Mouse (Mus musculus) heart, embryonic 16.5 days (tissue): ENCODE measurements at regions not wholly inside any gene's neighbourhood (a gene's known extent, or its start where the extent isn't known, plus 50 kb on each side); places are given as distances from the start of the nearest gene placed in this dataset.
A peak's percentile ranks its signal among the peaks of the same experiment; 100 is the strongest.

Source experiments
- ATAC-seq: fragments of 200-750 bp; cut with Nextera tagmentation; replicated peaks from 2 replicates; pipeline ENCODE4 v1.8.0; 2017; ENCODE audit warnings: moderate number of reproducible peaks; ENCODE audit not compliant: insufficient read depth, low FRiP score; ENCODE audit errors: extremely low read depth
- H3K27ac ChIP-seq: fragments of 300-500 bp; sonication (generic); 2 replicates; pipeline ENCODE4 v1.5.1; 2014; ENCODE audit warnings: mild to moderate bottlenecking, low read length, control low read depth, moderate library complexity
- H3K27me3 ChIP-seq: fragments of 300-500 bp; sonication (generic); 2 replicates; pipeline ENCODE4 v1.6.1; 2014; ENCODE audit warnings: low read length, mixed read lengths; ENCODE audit not compliant: control insufficient read depth, insufficient read depth
- H3K36me3 ChIP-seq: fragments of 300-500 bp; sonication (generic); 2 replicates; pipeline ENCODE4 v1.6.1; 2014; ENCODE audit not compliant: control insufficient read depth, insufficient read depth
- H3K4me1 ChIP-seq: fragments of 300-500 bp; sonication (generic); 2 replicates; pipeline ENCODE4 v1.6.1; 2014; ENCODE audit warnings: low read length, mixed read lengths; ENCODE audit not compliant: control insufficient read depth, insufficient read depth
- H3K4me2 ChIP-seq: fragments of 300-500 bp; sonication (generic); 2 replicates; pipeline ENCODE4 v1.6.1; 2014; ENCODE audit warnings: low read depth, mild to moderate bottlenecking, control low read depth, low read length
- H3K4me3 ChIP-seq: fragments of 300-500 bp; sonication (generic); 2 replicates; pipeline ENCODE4 v1.5.1; 2014; ENCODE audit warnings: mild to moderate bottlenecking, control low read depth, low read length
- H3K9ac ChIP-seq: fragments of 300-500 bp; sonication (generic); 2 replicates; pipeline ENCODE4 v1.6.1; 2014; ENCODE audit warnings: low read length, control low read depth
- H3K9me3 ChIP-seq: fragments of 300-500 bp; sonication (generic); replicated peaks from 2 replicates; pipeline ENCODE4 v1.6.1; 2016; ENCODE audit warnings: low read length; ENCODE audit not compliant: control insufficient read depth
- WGBS: fragments of 180-500 bp; shearing (Covaris S2); extraction: QIAGEN DNeasy Blood & Tissue Kit; methylation state at CpG from one replicate; pipeline ENCODE4 v1.1.7; 2014; 5-methylcytosine and 5-hydroxymethylcytosine counted together

DNA sequence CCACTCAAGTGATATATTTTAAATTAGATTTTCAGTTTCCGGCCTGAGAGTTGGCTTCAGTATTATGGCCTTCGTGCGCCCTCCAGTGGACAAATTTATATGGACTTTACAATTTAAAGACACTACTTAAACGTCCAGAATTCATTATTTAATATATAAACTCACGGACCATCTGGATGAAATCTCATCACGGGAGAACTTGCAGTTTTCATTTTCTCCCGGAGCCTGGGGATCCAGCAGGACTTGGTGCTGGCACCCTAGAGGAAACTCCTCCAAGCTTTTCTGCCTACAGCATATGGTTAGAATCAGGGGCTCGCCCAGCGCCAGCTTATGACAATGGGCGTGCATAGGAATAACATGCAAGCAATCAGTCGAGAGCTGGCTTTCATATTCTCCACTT is 152.0 kb downstream of the Alx1 start:
- H3K9me3 ChIP-seq = no peaks in the 10 kb centered on the region
- no peak overlapping the region for H3K4me3 ChIP-seq
- no peaks in the 10 kb centered on the region for H3K36me3 ChIP-seq
- H3K4me2 ChIP-seq = peak overlapping the region; percentile 44
- H3K27ac ChIP-seq = no peak overlapping the region
- H3K9ac ChIP-seq = no peak overlapping the region
- H3K27me3 ChIP-seq = no peaks in the 10 kb centered on the region
- H3K4me1 ChIP-seq = no peaks in the 10 kb centered on the region
- no peak for ATAC-seq
- WGBS = 30% methylated on average over 11 of the region's 11 CpGs

DNA sequence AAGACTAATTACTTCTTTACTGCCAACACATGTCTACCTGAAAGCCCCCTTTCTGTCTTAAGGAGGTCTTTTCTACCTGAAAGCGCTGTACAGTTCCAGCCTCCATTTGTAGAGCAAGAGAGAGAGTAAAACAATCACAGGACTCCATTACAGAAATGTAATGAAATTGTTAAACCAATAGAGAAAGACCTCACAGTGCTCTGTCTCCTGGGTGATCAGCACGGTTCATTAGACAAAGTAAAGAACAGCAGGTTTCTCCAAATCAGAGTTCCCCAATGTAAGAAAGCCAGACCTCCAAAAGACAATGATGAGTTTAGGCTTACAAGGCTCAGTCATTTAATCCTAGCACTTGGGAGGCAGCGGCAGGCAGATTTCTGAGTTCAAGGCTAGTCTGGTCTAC is 153.1 kb downstream of the Alx1 start:
- H3K36me3 ChIP-seq = no peaks in the 10 kb centered on the region
- H3K27me3 ChIP-seq = no peaks in the 10 kb centered on the region
- H3K9ac ChIP-seq = no peak overlapping the region
- ATAC-seq = no peak
- no peak overlapping the region for H3K4me2 ChIP-seq
- H3K4me3 ChIP-seq = no peak overlapping the region
- WGBS = 73% methylated on average over 3 of the region's 3 CpGs
- H3K27ac ChIP-seq = no peak overlapping the region
- H3K4me1 ChIP-seq = no peaks in the 10 kb centered on the region
- H3K9me3 ChIP-seq = no peaks in the 10 kb centered on the region

- Histone ChIP-seq H3K4me3 (no peak overlapping the region), H3K4me2 (no peak overlapping the region), H3K9me3 (no peaks in the 10 kb centered on the region), H3K27ac (no peak overlapping the region), H3K9ac (no peak overlapping the region), H3K4me1 (no peaks in the 10 kb centered on the region), H3K27me3 (no peaks in the 10 kb centered on the region), H3K36me3 (no peaks in the 10 kb centered on the region)
- no peak for ATAC-seq
- 20% methylated on average over 4 of the region's 4 CpGs for WGBS
Observed at GRCm38 (mm10) chr10:102866920-102867319, 163.1 kb downstream of the Alx1 start.

- Histone ChIP-seq H3K4me3 (no peak overlapping the region), H3K27ac (no peak overlapping the region), H3K4me1 (no peaks in the 10 kb centered on the region), H3K36me3 (no peaks in the 10 kb centered on the region), H3K27me3 (no peaks in the 10 kb centered on the region), H3K9ac (no peak overlapping the region), H3K4me2 (no peak overlapping the region), H3K9me3 (no peaks in the 10 kb centered on the region)
- no peak for ATAC-seq
- 20% methylated on average over 4 of the region's 4 CpGs for WGBS
Observed at GRCm38 (mm10) chr10:102836567-102837224, 193.3 kb downstream of the Alx1 start.

DNA sequence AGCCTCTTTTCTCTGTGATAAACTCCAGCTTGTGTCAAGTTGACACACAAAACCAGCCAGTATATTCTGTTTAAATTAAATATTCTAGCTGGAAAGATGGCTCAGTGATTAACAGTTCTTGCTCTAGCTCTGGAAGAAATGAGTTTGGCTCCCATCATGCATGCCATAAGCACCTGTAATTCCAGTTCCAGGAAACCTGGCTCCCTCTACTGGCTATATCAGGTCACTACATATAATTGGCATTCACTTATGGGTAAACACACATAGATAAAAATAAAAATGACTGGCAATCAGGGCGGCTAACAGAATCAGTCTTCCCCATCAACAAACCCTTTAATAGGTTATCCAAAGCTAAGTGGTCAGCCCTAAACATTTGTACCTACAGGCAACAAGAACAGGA is 194.2 kb downstream of the Alx1 start:
- Histone ChIP-seq H3K4me1 (no peaks in the 10 kb centered on the region), H3K4me2 (no peak overlapping the region), H3K4me3 (no peak overlapping the region), H3K9me3 (no peaks in the 10 kb centered on the region), H3K27me3 (no peaks in the 10 kb centered on the region), H3K27ac (no peak overlapping the region), H3K36me3 (no peaks in the 10 kb centered on the region), H3K9ac (no peak overlapping the region)
- WGBS = 38% methylated on average over 1 of the region's 1 CpGs
- no peak for ATAC-seq

- no peak for ATAC-seq
- Histone ChIP-seq H3K9ac (no peak overlapping the region), H3K4me1 (no peaks in the 10 kb centered on the region), H3K27me3 (no peaks in the 10 kb centered on the region), H3K9me3 (no peaks in the 10 kb centered on the region), H3K4me3 (no peak overlapping the region), H3K36me3 (no peaks in the 10 kb centered on the region), H3K4me2 (no peak overlapping the region), H3K27ac (no peak overlapping the region)
- 56% methylated on average over 3 of the region's 3 CpGs for WGBS
Observed at GRCm38 (mm10) chr10:102829606-102830005, 200.4 kb downstream of the Alx1 start.

DNA sequence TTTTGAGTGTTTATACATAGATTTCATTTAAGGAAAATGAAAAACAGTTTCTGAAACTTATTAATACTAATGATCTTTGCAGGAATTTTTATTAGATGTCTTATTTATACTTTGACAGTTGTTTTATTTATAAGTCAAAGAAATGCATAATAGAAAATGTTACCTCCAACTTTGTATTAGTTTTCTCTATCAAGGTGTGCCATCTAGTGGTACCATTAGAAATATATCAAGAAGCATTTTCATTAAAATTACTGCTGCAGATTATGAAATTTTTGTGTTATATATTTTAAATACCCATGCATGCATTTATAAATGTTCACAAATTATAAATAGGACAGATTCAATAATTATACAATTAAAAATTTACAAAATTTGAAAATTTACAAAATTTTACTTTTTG is 206.6 kb downstream of the Alx1 start:
- no peak overlapping the region for H3K9ac ChIP-seq
- H3K4me2 ChIP-seq = no peak overlapping the region
- H3K9me3 ChIP-seq = no peaks in the 10 kb centered on the region
- no peak overlapping the region for H3K27ac ChIP-seq
- no peaks in the 10 kb centered on the region for H3K27me3 ChIP-seq
- H3K4me3 ChIP-seq = no peak overlapping the region
- no peaks in the 10 kb centered on the region for H3K4me1 ChIP-seq
- no peak for ATAC-seq
- H3K36me3 ChIP-seq = no peaks in the 10 kb centered on the region

DNA sequence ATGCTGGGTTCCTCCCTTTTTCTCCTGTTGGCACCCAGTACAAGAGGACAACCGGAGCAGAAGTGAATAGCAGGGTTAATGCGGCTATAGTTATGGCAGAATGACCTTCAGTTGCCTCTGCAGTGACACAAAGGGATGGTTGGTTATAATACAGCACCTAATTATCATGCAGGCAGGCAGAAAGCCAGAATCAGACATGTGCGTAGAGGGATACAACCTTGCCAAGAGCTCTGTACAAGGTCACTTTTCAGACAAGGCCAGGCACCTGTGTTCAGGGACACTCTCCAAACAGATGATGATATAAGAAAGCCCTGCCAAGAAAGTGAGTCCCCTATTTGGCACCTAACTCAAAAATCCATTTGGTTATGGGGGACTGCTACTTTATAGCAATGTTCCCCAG is 228.6 kb downstream of the Alx1 start:
- Histone ChIP-seq H3K9me3 (no peaks in the 10 kb centered on the region), H3K4me2 (no peak overlapping the region), H3K27ac (no peak overlapping the region), H3K4me3 (no peak overlapping the region), H3K27me3 (no peaks in the 10 kb centered on the region), H3K36me3 (no peaks in the 10 kb centered on the region), H3K9ac (no peak overlapping the region), H3K4me1 (no peaks in the 10 kb centered on the region)
- ATAC-seq = no peak; the same call in 1 of the 2 replicates
- 77% methylated on average over 3 of the region's 3 CpGs for WGBS

DNA sequence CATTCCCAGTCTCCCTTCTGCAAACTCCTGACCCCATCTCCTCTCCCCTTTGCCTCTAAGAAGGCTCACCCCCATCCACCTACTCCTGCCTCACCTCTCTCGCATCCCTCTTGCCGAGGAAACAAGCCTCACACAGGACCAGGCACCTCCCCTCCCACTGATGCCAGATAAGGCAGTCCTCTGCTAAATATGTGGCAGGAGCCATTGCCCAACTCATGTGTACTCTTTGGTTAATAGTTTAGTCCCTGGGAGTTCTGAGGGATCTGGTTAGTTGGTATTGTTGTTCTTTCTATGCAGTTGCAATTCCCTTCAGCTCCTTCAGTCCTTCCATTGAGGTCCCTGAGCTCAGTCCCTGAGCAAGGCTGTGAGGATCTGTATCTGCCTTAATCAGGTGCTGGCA is 250.8 kb downstream of the Alx1 start:
- Histone ChIP-seq H3K9ac (no peak overlapping the region), H3K4me3 (no peak overlapping the region), H3K9me3 (no peaks in the 10 kb centered on the region), H3K36me3 (no peaks in the 10 kb centered on the region), H3K4me1 (no peaks in the 10 kb centered on the region), H3K27ac (no peak overlapping the region), H3K4me2 (no peak overlapping the region), H3K27me3 (no peaks in the 10 kb centered on the region)
- 35% methylated on average over 2 of the region's 2 CpGs for WGBS
- no peak for ATAC-seq
